Mouse (Mus musculus) gastrocnemius, postnatal 10 days (tissue): ENCODE results near the gene Olfr1330. TPM values are rescaled to one million over a fixed set of nuclear protein-coding genes. Genes with fewer than 3 reads are reported as not detected.
"Not testable (repeated sequence)": the region's sequence is repeated elsewhere in the genome, so short reads cannot be mapped to it uniquely, and the experiment has no call there.

ENCODE experiments used
- DNase-seq: peaks from one replicate; pipeline ENCODE4 v3.0.0; 2021; ENCODE audit warnings: mixed read lengths
- long read RNA-seq, 2 experiments: library from polyadenylated mRNA; stranded (forward); transcript quantifications; one replicate each; pipeline ENCODE4 v2.0.0; 2021
- total RNA-seq, 2 experiments: library from RNA; stranded (reverse); gene quantifications; 2 replicates each; pipeline ENCODE4 v1.2.3; 2021

Gene Olfr1330
- not detected for total RNA-seq
- long read RNA-seq, experiment 1: 0 reads
- long read RNA-seq, experiment 2: 0 reads

DNA sequence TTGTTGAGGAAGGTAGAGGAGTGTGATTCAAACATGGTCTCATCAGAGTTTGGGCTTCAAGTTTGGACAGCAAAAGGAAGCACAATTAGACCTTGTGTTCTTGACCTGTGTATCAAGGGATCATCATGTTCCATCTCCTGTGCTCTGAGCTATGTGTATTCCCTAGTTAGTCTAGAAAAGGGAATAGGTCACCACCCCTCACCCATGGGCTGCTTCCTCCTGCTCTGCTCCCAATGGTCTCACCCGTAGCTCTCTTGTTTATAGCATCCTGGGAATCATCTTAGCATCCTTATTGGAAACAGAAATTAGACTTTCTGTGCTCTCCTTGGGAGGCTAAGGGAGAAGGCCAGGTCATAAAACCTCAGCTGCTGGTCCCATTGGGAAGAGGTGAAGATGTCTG lies at the start of gene Olfr1330:
TSS of gene Olfr1330 (plus strand) at position 301 of the 400 bp plus-strand sequence.
- DNase-seq: no peak

DNA sequence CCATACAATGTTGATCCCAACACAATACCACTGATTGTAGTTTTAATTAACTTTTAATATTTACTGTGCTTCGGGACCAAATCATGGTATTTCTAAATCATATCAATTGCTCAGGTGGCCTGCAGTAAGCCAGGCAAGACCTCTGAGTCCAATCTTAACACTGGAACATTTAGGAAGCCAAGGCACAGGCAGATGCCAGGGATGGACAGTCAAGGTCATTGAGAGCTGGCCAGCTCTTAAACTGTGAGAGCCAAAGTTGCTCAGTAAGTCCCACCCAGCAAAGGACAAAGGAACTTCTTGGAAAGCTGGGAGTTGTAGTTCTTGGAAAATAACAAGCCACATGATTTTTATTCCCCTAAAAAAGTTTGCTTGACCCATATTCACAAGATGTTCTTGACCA lies 26.6 kb upstream of the Olfr1330 start:
- DNase-seq: no peak

GRCm38 (mm10) chr4:118862704-118863103 lies 25.7 kb upstream of the Olfr1330 start:
- DNase-seq: peak; percentile 13

DNA sequence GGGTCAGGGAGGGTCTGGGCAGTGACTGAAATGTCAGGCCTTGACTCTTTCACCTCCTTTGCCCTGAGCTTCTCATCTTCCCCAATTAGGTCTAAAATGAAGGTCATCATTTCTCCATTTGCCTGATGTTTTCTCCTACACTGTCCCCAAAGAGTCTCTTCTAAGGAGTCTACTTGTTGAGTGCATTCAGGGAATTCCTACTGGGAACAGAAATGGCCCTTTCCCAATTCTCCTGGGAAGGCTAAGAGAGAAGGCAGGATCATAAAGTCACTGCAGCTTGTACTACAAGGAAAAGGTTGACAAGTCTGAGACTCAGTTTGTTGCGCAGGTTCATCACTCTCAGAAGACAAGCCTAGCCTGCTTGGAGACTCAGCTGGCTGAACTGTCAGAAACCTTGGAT lies 24.0 kb upstream of the Olfr1330 start, which contains the start of gene Olfr1331:
TSS of gene Olfr1331 (plus strand) at position 301 of the 400 bp plus-strand sequence.
- no peak for DNase-seq

DNA sequence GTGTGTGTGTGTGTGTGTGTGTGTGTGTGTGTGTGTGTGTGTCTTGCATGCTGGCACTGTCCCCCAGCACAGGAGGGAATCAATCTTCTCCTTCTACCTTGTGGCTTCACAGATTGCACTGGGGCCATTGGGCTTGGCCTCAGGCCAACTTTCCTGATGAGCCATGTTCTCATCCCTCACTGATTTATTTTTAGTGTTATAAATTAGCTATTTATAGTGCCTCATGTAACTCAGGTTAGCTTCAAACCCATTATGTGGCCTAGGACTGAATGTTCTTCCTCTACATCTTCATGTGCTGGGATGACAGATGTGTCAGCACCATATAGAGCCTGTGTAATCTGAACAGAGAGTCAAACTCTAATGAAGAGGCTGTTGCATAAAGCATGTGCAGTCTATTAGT lies 20.8 kb upstream of the Olfr1330 start:
- DNase-seq: no peak

- DNase-seq: no peak
Measured at GRCm38 (mm10) chr4:118901981-118902380, 13.6 kb downstream of the Olfr1330 start.

GRCm38 (mm10) chr4:118917365-118917764 lies 29.0 kb downstream of the Olfr1330 start, which contains the start of gene Olfr1329:
Gene Olfr1329, minus strand, starts transcription at chr4:118917465.
- DNase-seq: not testable (repeated sequence)

- not testable (repeated sequence) for DNase-seq
Measured at GRCm38 (mm10) chr4:118931326-118931725, 42.9 kb downstream of the Olfr1330 start.

GRCm38 (mm10) chr4:118938512-118938911 lies 50.1 kb downstream of the Olfr1330 start, which contains the start of gene Olfr1328:
Gene Olfr1328, minus strand, starts transcription at chr4:118938612.
- DNase-seq: no peak

Other genes with a start within 250 kb of the Olfr1330 start
- not detected for gene Olfr62, start 229.6 kb upstream of the Olfr1330 start, total RNA-seq
- gene Olfr1342, start 195.8 kb upstream of the Olfr1330 start, total RNA-seq: not detected
- gene Olfr1341, start 185.1 kb upstream of the Olfr1330 start, total RNA-seq: not detected
- gene Olfr1340, start 168.5 kb upstream of the Olfr1330 start, total RNA-seq: not detected
- gene Olfr1339, start 156.4 kb upstream of the Olfr1330 start, total RNA-seq: not detected
- gene Olfr1338, start 129.9 kb upstream of the Olfr1330 start, total RNA-seq: not detected
- not detected for gene Olfr1337, start 106.0 kb upstream of the Olfr1330 start, total RNA-seq
- gene Olfr1335, start 78.7 kb upstream of the Olfr1330 start, total RNA-seq: not detected
- gene Olfr1333, start 52.3 kb upstream of the Olfr1330 start, total RNA-seq: not detected
- not detected for gene Olfr1331, start 23.9 kb upstream of the Olfr1330 start, total RNA-seq
- not detected for gene Olfr1329, start 28.9 kb downstream of the Olfr1330 start, total RNA-seq
- gene Olfr1328, start 50.0 kb downstream of the Olfr1330 start, total RNA-seq: not detected
- gene Lao1, start 73.0 kb downstream of the Olfr1330 start, total RNA-seq: under 1 TPM in 1 of 2 experiments, not detected in 1; 0.16 TPM
- gene Slc2a1, start 220.1 kb downstream of the Olfr1330 start, total RNA-seq: 1 to 10 TPM; 5.2 to 5.4 TPM